22 mouse cellular contexts compared by ENCODE assay signal in the genomic region with DNA sequence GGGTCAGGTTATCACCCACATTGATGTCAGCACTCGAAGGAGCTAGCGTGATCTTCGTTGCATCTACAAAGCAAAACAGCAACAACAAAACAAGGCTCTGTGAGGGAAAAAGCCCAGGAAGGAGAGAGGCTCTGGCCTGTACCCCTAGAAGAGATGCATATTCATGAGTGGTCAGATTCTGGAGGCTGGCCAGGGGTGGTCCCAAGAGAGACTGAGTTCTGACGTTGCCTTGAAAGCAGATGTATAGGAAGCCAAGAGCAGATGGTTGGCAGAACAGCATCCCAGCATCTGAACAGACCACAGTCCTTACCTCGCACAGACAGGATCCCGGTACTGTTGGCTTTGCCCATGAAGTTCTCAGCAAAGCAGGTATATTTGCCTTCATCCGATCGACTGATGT. TPM values are rescaled to one million over a fixed set of nuclear protein-coding genes. Genes with fewer than 3 reads are reported as not detected.
A peak's percentile ranks its signal among the peaks of the same experiment; 100 is the strongest.
DNase-seq lines count a peak whose midpoint lies in the region; ATAC-seq lines count a peak whose summit lies in the region.
"Had no signal": no experiment of that assay in that cellular context is flagged by ENCODE, and none has a peak within 500 bp of the region (broad histone marks: within the 10 kb centered on the region; RNA-seq: fewer than 3 reads in every experiment).

No protein-coding gene starts in this region.

- peaks cover 40% of the 10 kb centered on the region for H3K36me3 ChIP-seq in hindbrain, embryonic 12.5 days
- no peaks in the 10 kb centered on the region for H3K36me3 ChIP-seq in hindbrain, embryonic 11.5 days (ENCODE audit: control insufficient read depth, insufficient read depth, low read length)
- peaks cover 71% of the 10 kb centered on the region for H3K36me3 ChIP-seq in midbrain, embryonic 14.5 days (ENCODE audit: control insufficient read depth, insufficient read depth, low read length)
- H3K36me3 ChIP-seq in midbrain, embryonic 13.5 days, result peaks cover 69% of the 10 kb centered on the region
- H3K36me3 ChIP-seq: embryonic facial prominence, embryonic 15.5 days; kidney, embryonic 15.5 days; limb, embryonic 13.5 days; liver, embryonic 13.5 days; stomach, embryonic 15.5 days had no signal

- no peak overlapping the region for H3K9ac ChIP-seq in hindbrain, embryonic 12.5 days
- no peak overlapping the region for H3K9ac ChIP-seq in hindbrain, embryonic 11.5 days (ENCODE audit: low read depth, low read length)
- no peak overlapping the region; the same call in 1 of the 2 replicates for H3K9ac ChIP-seq in midbrain, embryonic 14.5 days (replicated peaks; ENCODE audit: low read length)
- no peak overlapping the region for H3K9ac ChIP-seq in midbrain, embryonic 13.5 days (replicated peaks)
- H3K9ac ChIP-seq: embryonic facial prominence, embryonic 15.5 days; kidney, embryonic 15.5 days; limb, embryonic 13.5 days; liver, embryonic 13.5 days; stomach, embryonic 15.5 days had no signal

- no peak overlapping the region for H3K4me3 ChIP-seq in hindbrain, embryonic 12.5 days
- H3K4me3 ChIP-seq in hindbrain, embryonic 11.5 days (ENCODE audit: low read depth, low read length), result no peak overlapping the region
- H3K4me3 ChIP-seq in midbrain, embryonic 14.5 days (replicated peaks; ENCODE audit: low read depth, low read length), result no peak overlapping the region
- no peak overlapping the region for H3K4me3 ChIP-seq in midbrain, embryonic 13.5 days (replicated peaks)
- H3K4me3 ChIP-seq: embryonic facial prominence, embryonic 15.5 days; kidney, embryonic 15.5 days; limb, embryonic 13.5 days; liver, embryonic 13.5 days; stomach, embryonic 15.5 days had no signal

- 85% methylated on average over 8 of the region's 8 CpGs for WGBS in hindbrain, embryonic 12.5 days
- 80% methylated on average over 8 of the region's 8 CpGs for WGBS in hindbrain, embryonic 11.5 days
- WGBS in midbrain, embryonic 14.5 days, result 78% methylated on average over 8 of the region's 8 CpGs
- 84% methylated on average over 8 of the region's 8 CpGs for WGBS in midbrain, embryonic 13.5 days

- DNase-seq in cerebellum, postnatal 10 days, result peak; percentile 84 to 89
- no peak for DNase-seq in hindbrain, embryonic 11.5 days (ENCODE audit: low spot score)
- peak; percentile 62 for DNase-seq in midbrain, embryonic 14.5 days
- DNase-seq in embryo, embryonic 10 days (ENCODE audit: low spot score), result no peak
- DNase-seq: adrenal gland, postnatal 36 days; kidney, adult 11 months; kidney, postnatal 36 days; layer of hippocampus, postnatal 36 days; liver, embryonic 13.5 days; lung, adult 2 months; lung, postnatal 14 days; thymus, adult 2 months; thymus, postnatal 4 days had no signal

- no peak overlapping the region for H3K27ac ChIP-seq in hindbrain, embryonic 12.5 days
- no peak overlapping the region for H3K27ac ChIP-seq in hindbrain, embryonic 11.5 days (ENCODE audit: low read depth, low read length)
- no peak overlapping the region for H3K27ac ChIP-seq in midbrain, embryonic 14.5 days (replicated peaks; ENCODE audit: low read depth, low read length)
- no peak overlapping the region for H3K27ac ChIP-seq in midbrain, embryonic 13.5 days
- H3K27ac ChIP-seq: embryonic facial prominence, embryonic 15.5 days; kidney, embryonic 15.5 days; limb, embryonic 13.5 days; liver, embryonic 13.5 days; stomach, embryonic 15.5 days had no signal

- no peaks in the 10 kb centered on the region for H3K9me3 ChIP-seq in hindbrain, embryonic 12.5 days (replicated peaks)
- no peaks in the 10 kb centered on the region for H3K9me3 ChIP-seq in hindbrain, embryonic 11.5 days (ENCODE audit: control insufficient read depth, low read length)
- H3K9me3 ChIP-seq in midbrain, embryonic 14.5 days (ENCODE audit: control insufficient read depth, low read length), result no peaks in the 10 kb centered on the region
- no peaks in the 10 kb centered on the region for H3K9me3 ChIP-seq in midbrain, embryonic 13.5 days
- H3K9me3 ChIP-seq: embryonic facial prominence, embryonic 15.5 days; kidney, embryonic 15.5 days; limb, embryonic 13.5 days; liver, embryonic 13.5 days; stomach, embryonic 15.5 days had no signal

- H3K4me1 ChIP-seq in hindbrain, embryonic 12.5 days, result peaks cover 21% of the 10 kb centered on the region
- H3K4me1 ChIP-seq in hindbrain, embryonic 11.5 days (replicated peaks; ENCODE audit: control insufficient read depth, insufficient read depth, low read length), result no peaks in the 10 kb centered on the region
- H3K4me1 ChIP-seq in midbrain, embryonic 14.5 days (ENCODE audit: control insufficient read depth, insufficient read depth, low read length), result peaks cover 12% of the 10 kb centered on the region; the same call in 1 of the 2 replicates
- peaks cover 23% of the 10 kb centered on the region for H3K4me1 ChIP-seq in midbrain, embryonic 13.5 days (replicated peaks)
- H3K4me1 ChIP-seq: liver, embryonic 13.5 days; stomach, embryonic 15.5 days had no signal

- no peak overlapping the region for H3K4me2 ChIP-seq in hindbrain, embryonic 12.5 days (replicated peaks)
- H3K4me2 ChIP-seq in hindbrain, embryonic 11.5 days (replicated peaks; ENCODE audit: low read depth, low read length), result no peak overlapping the region
- H3K4me2 ChIP-seq in midbrain, embryonic 14.5 days (ENCODE audit: low read length), result no peak overlapping the region
- H3K4me2 ChIP-seq in midbrain, embryonic 13.5 days (replicated peaks), result no peak overlapping the region
- H3K4me2 ChIP-seq: embryonic facial prominence, embryonic 15.5 days; kidney, embryonic 15.5 days; limb, embryonic 13.5 days; liver, embryonic 13.5 days; stomach, embryonic 15.5 days had no signal

- H3K27me3 ChIP-seq in hindbrain, embryonic 12.5 days, result 0 out of 2 replicates have a peak, but pooled peaks cover 2% of the 10 kb centered on the region
- no peaks in the 10 kb centered on the region for H3K27me3 ChIP-seq in hindbrain, embryonic 11.5 days (ENCODE audit: control insufficient read depth, insufficient read depth, low read length)
- no peaks in the 10 kb centered on the region for H3K27me3 ChIP-seq in midbrain, embryonic 14.5 days (ENCODE audit: control insufficient read depth, insufficient read depth, low read length)
- peaks cover 4% of the 10 kb centered on the region; the same call in 1 of the 2 replicates for H3K27me3 ChIP-seq in midbrain, embryonic 13.5 days
- H3K27me3 ChIP-seq: embryonic facial prominence, embryonic 15.5 days; stomach, embryonic 15.5 days had no signal

- ATAC-seq in cerebellum, adult (ENCODE audit: insufficient number of reproducible peaks, low FRiP score, low TSS enrichment), result no peak
- ATAC-seq in hindbrain, embryonic 12.5 days (ENCODE audit: low FRiP score), result 0 out of 2 replicates have a peak, but pooled peaks have one; percentile 11
- ATAC-seq in hindbrain, embryonic 11.5 days (ENCODE audit: low FRiP score), result no peak
- ATAC-seq in midbrain, embryonic 14.5 days (ENCODE audit: low FRiP score, low TSS enrichment), result no peak
- ATAC-seq in midbrain, embryonic 13.5 days, result no peak
- ATAC-seq: CD4-positive, CD25-positive, alpha-beta regulatory T cell, adult 4 months; Patski had no signal

RNA-seq across cellular contexts. Expression of gene Tmem81, which starts 17.0 kb away (rescaled TPM):
- polyA plus RNA-seq in hindbrain, embryonic 12.5 days (2016; fragmentation: Nextera tagmentation; extraction: Ambion mirVana), result 1.5 and 1.8 TPM in 2 replicates
- polyA plus RNA-seq in hindbrain, embryonic 11.5 days (2014; fragmentation: Nextera tagmentation; extraction: Ambion mirVana), result 1.3 TPM in 2 replicates
- polyA plus RNA-seq in midbrain, embryonic 14.5 days (2014; fragmentation: Nextera tagmentation; extraction: Ambion mirVana), result 1.1 and 1.3 TPM in 2 replicates
- 1.3 TPM in 2 replicates for polyA plus RNA-seq in midbrain, embryonic 13.5 days (2015; fragmentation: Nextera tagmentation; extraction: Ambion mirVana)

RNA-seq across cellular contexts. Expression of gene Cntn2, which starts 20.0 kb away (rescaled TPM):
- polyA plus RNA-seq in hindbrain, embryonic 12.5 days (2016; fragmentation: Nextera tagmentation; extraction: Ambion mirVana), result 83.8 and 88.4 TPM in 2 replicates
- 45.9 and 68.9 TPM in 2 replicates for polyA plus RNA-seq in hindbrain, embryonic 11.5 days (2014; fragmentation: Nextera tagmentation; extraction: Ambion mirVana)
- polyA plus RNA-seq in midbrain, embryonic 14.5 days (2014; fragmentation: Nextera tagmentation; extraction: Ambion mirVana), result 36.9 and 65.3 TPM in 2 replicates
- 63.2 and 90.2 TPM in 2 replicates for polyA plus RNA-seq in midbrain, embryonic 13.5 days (2015; fragmentation: Nextera tagmentation; extraction: Ambion mirVana)
- polyA plus RNA-seq: CD4-positive, CD25-positive, alpha-beta regulatory T cell, adult 4 months had no signal

RNA-seq across cellular contexts. Expression of gene Rbbp5, which starts 45.9 kb away (rescaled TPM):
- 53.7 and 53.8 TPM in 2 replicates for polyA plus RNA-seq in hindbrain, embryonic 12.5 days (2016; fragmentation: Nextera tagmentation; extraction: Ambion mirVana)
- polyA plus RNA-seq in hindbrain, embryonic 11.5 days (2014; fragmentation: Nextera tagmentation; extraction: Ambion mirVana), result 58.5 and 65.3 TPM in 2 replicates
- 38.2 and 48.6 TPM in 2 replicates for polyA plus RNA-seq in midbrain, embryonic 14.5 days (2014; fragmentation: Nextera tagmentation; extraction: Ambion mirVana)
- polyA plus RNA-seq in midbrain, embryonic 13.5 days (2015; fragmentation: Nextera tagmentation; extraction: Ambion mirVana), result 52.9 and 55.1 TPM in 2 replicates

Comparison
In these comparisons a context has a peak if more than half of its experiments do, and no peak if none do; other contexts are left out.
1. DNase-seq: peak in cerebellum, postnatal 10 days (2 of 2) and midbrain, embryonic 14.5 days (single experiment); none in hindbrain, embryonic 11.5 days (single experiment) and embryo, embryonic 10 days (single experiment).